Mouse (Mus musculus): ENCODE results near the gene Pde10a.

GRCm38 (mm10) chr17:8995344-8995743 is 470.2 kb downstream of the Pde10a start:
- TF ChIP-seq EP300 (IDR thresholded peaks at IDR 0.05; ENCODE audit: insufficient read depth, low read depth, low read length) (no peak), POLR2A (IDR thresholded peaks at IDR 0.05; ENCODE audit: insufficient read depth, low read depth, low read length) (no peak), CTCF (IDR thresholded peaks at IDR 0.05) (no peak)
